Mouse (Mus musculus) heart, embryonic 16.5 days (tissue): Measurements from ENCODE around the gene Arhgef26. TPM values are rescaled to one million over a fixed set of nuclear protein-coding genes. Genes with fewer than 3 reads are reported as not detected.

ENCODE experiments used
- ATAC-seq: fragments of 200-750 bp; cut with Nextera tagmentation; replicated peaks from 2 replicates; pipeline ENCODE4 v1.8.0; 2017; ENCODE audit warnings: moderate number of reproducible peaks; ENCODE audit not compliant: insufficient read depth, low FRiP score; ENCODE audit errors: extremely low read depth
- H3K27ac ChIP-seq: fragments of 300-500 bp; sonication (generic); 2 replicates; pipeline ENCODE4 v1.5.1; 2014; ENCODE audit warnings: mild to moderate bottlenecking, low read length, control low read depth, moderate library complexity
- H3K27me3 ChIP-seq: fragments of 300-500 bp; sonication (generic); 2 replicates; pipeline ENCODE4 v1.6.1; 2014; ENCODE audit warnings: low read length, mixed read lengths; ENCODE audit not compliant: control insufficient read depth, insufficient read depth
- H3K36me3 ChIP-seq: fragments of 300-500 bp; sonication (generic); 2 replicates; pipeline ENCODE4 v1.6.1; 2014; ENCODE audit not compliant: control insufficient read depth, insufficient read depth
- H3K4me1 ChIP-seq: fragments of 300-500 bp; sonication (generic); 2 replicates; pipeline ENCODE4 v1.6.1; 2014; ENCODE audit warnings: low read length, mixed read lengths; ENCODE audit not compliant: control insufficient read depth, insufficient read depth
- H3K4me2 ChIP-seq: fragments of 300-500 bp; sonication (generic); 2 replicates; pipeline ENCODE4 v1.6.1; 2014; ENCODE audit warnings: low read depth, mild to moderate bottlenecking, control low read depth, low read length
- H3K4me3 ChIP-seq: fragments of 300-500 bp; sonication (generic); 2 replicates; pipeline ENCODE4 v1.5.1; 2014; ENCODE audit warnings: mild to moderate bottlenecking, control low read depth, low read length
- H3K9ac ChIP-seq: fragments of 300-500 bp; sonication (generic); 2 replicates; pipeline ENCODE4 v1.6.1; 2014; ENCODE audit warnings: low read length, control low read depth
- H3K9me3 ChIP-seq: fragments of 300-500 bp; sonication (generic); replicated peaks from 2 replicates; pipeline ENCODE4 v1.6.1; 2016; ENCODE audit warnings: low read length; ENCODE audit not compliant: control insufficient read depth
- WGBS: fragments of 180-500 bp; shearing (Covaris S2); extraction: QIAGEN DNeasy Blood & Tissue Kit; methylation state at CpG from one replicate; pipeline ENCODE4 v1.1.7; 2014; 5-methylcytosine and 5-hydroxymethylcytosine counted together
- polyA plus RNA-seq: library from polyadenylated mRNA; unstranded; fragments of >200 nt; fragmentation: Nextera tagmentation; extraction: Ambion mirVana; gene quantifications from 2 replicates; pipeline ENCODE4 v1.2.1, GENCODE M21; 2015

Gene Arhgef26
- 3.4 and 4.8 TPM in 2 replicates for polyA plus RNA-seq

DNA sequence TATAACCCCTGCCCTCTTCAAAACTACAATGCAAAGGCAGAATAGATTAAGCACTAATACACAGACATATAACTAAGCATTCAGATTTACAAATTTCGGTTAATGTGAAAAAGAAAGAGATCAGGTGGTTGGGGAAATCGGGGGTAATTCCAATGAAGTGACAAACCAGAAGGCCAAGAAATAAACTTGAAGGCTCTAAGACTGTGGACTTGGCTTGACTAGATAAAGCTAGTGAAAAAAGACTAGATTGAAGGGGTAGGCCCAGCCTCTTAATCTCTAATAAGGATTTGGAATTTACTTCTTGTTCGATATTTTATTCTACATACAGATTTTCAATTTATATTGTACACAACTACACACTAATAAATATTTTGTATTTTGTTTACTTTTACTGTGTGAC, at the start of gene Arhgef26:
Gene Arhgef26, plus strand, starts transcription at position 301 of the 400 bp plus-strand sequence.
- 81% methylated on average over 3 of the region's 3 CpGs for WGBS
- no peak for ATAC-seq

DNA sequence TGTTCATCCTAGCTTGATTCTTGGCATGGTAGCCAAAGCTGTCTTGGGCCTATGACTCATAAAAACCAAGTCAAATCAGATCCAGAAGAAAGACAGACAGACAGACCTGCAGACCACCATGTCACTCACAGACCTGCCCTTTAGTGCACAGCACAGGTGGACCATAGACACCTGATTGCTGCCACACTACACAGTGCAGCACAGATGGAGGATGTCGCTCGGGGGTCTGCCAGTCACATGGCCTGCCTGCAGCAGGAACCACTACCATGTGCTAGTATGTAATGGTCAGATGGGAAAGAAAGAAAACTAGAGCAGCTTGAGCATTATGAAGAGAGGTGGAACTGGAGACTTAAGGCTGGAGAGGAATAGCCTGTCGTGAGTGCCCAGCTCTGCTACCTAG, 27.7 kb upstream of the Arhgef26 start:
- Histone ChIP-seq H3K36me3 (no peaks in the 10 kb centered on the region), H3K4me1 (no peaks in the 10 kb centered on the region), H3K27me3 (no peaks in the 10 kb centered on the region), H3K9ac (no peak overlapping the region), H3K27ac (no peak overlapping the region), H3K4me2 (no peak overlapping the region), H3K4me3 (no peak overlapping the region), H3K9me3 (no peaks in the 10 kb centered on the region)
- 80% methylated on average over 3 of the region's 3 CpGs for WGBS
- no peak for ATAC-seq

More for the DNA sequence above, at the start of gene Arhgef26:
- Histone ChIP-seq H3K9ac (peak within 1 kb of the TSS; percentile 79), H3K27ac (peak within 1 kb of the TSS; percentile 54), H3K27me3 (peaks cover 7% of the 10 kb centered on the region; the same call in 1 of the 2 replicates), H3K4me3 (peak within 1 kb of the TSS; percentile 66), H3K4me1 (no peaks in the 10 kb centered on the region; the same call in 1 of the 2 replicates), H3K4me2 (peak within 1 kb of the TSS; percentile 96), H3K9me3 (no peaks in the 10 kb centered on the region), H3K36me3 (no peaks in the 10 kb centered on the region)

DNA sequence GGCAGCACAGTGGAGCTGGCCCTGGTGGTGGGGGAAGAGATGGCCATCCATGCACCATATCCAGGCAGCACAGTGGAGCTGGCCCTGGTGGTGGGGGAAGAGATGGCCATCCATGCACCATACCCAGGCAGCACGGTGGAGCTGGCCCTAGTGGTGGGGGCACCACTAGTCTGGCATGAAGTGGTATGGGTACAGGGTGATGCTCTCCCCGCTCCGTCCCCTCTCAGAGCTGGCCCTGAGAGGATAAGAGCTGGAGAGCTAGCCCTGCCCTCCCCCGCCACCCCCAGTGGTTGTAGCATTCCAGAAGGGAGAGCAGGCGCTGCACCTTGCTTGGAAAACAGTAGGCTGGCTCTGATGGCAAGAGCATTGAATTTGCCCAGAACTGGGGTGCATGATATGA, 26.9 kb upstream of the Arhgef26 start:
- Histone ChIP-seq H3K27ac (no peak overlapping the region), H3K9ac (no peak overlapping the region), H3K4me2 (no peak overlapping the region), H3K4me3 (no peak overlapping the region), H3K27me3 (no peaks in the 10 kb centered on the region), H3K4me1 (no peaks in the 10 kb centered on the region), H3K36me3 (no peaks in the 10 kb centered on the region), H3K9me3 (no peaks in the 10 kb centered on the region)
- ATAC-seq: no peak
- WGBS: 75% methylated on average over 5 of the region's 5 CpGs

DNA sequence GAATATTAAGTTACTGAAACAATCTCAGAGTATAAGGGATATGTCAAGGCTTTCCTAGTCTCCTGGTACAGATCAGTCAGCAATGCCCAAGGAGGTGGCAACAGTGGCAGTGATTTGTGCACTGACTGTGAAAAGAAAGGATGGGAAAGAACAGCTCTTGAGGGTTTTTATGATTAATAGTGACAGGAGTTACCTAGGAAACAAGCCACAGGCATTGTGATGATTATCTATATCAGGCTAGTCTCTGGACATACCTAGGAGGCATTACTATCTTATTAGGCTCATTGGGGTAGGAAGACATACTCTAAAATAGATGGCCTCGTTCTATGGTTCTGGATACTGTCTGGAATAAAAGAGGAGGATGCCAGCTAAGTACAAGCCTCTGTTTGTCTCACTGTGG, 13.4 kb upstream of the Arhgef26 start:
- H3K9ac ChIP-seq: no peak overlapping the region
- no peak overlapping the region for H3K4me3 ChIP-seq
- no peak overlapping the region for H3K27ac ChIP-seq
- no peaks in the 10 kb centered on the region for H3K36me3 ChIP-seq
- H3K4me2 ChIP-seq: no peak overlapping the region
- H3K9me3 ChIP-seq: no peaks in the 10 kb centered on the region
- no peaks in the 10 kb centered on the region for H3K4me1 ChIP-seq
- 45% methylated on average over 1 of the region's 1 CpGs for WGBS
- H3K27me3 ChIP-seq: no peaks in the 10 kb centered on the region
- no peak for ATAC-seq

DNA sequence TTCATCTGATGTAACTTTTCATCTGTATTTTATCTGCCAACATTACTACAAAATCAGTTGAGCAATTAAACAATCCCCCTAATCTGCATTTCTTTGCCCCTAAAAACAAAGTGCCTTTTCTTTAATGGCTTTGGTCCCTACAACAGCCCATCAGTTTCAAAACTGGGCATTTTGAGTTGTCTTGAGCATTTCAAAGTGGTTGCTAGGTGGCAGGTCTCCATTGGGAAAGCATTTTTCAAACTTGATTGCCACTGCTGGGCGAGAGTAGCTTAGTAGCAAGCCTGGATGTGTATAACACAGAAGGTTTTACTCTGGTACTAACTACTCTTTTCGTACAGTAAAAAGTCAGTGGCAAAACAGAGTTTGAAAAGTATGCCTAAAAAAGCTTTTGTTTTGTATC, 10.2 kb upstream of the Arhgef26 start:
- Histone ChIP-seq H3K9ac (no peak overlapping the region), H3K27me3 (no peaks in the 10 kb centered on the region), H3K36me3 (no peaks in the 10 kb centered on the region), H3K4me1 (no peaks in the 10 kb centered on the region), H3K9me3 (no peaks in the 10 kb centered on the region), H3K4me2 (no peak overlapping the region), H3K4me3 (no peak overlapping the region), H3K27ac (no peak overlapping the region)
- WGBS: 68% methylated on average over 2 of the region's 2 CpGs
- no peak for ATAC-seq

DNA sequence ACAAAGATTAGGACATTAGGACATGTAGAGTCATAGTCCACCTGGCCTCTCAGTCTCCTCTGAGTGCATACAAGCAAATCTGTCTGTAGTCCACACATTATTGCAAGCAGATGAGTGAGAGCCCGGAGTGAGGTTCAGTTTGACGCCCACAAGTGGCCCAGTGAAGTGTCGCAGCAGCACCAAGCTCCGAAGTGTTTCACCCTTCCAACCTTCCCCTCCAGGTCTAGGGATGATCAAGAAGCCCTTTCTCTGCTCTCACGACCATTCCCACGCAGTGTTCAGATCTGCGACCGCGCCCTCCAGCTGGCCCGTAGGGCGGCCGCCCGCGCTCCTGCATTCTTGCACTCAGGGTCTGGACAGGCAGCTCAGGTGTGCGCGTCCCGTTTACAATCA, 313 bp downstream of the Arhgef26 start:
- Histone ChIP-seq H3K27me3 (peaks cover 7% of the 10 kb centered on the region; the same call in 1 of the 2 replicates), H3K4me3 (peak overlapping the region; percentile 66), H3K27ac (no peak overlapping the region), H3K36me3 (no peaks in the 10 kb centered on the region), H3K9me3 (no peaks in the 10 kb centered on the region), H3K4me2 (peak overlapping the region; percentile 96), H3K4me1 (no peaks in the 10 kb centered on the region; the same call in 1 of the 2 replicates), H3K9ac (peak overlapping the region; percentile 79)
- 2% methylated on average over 17 of the region's 17 CpGs for WGBS
- no peak for ATAC-seq

DNA sequence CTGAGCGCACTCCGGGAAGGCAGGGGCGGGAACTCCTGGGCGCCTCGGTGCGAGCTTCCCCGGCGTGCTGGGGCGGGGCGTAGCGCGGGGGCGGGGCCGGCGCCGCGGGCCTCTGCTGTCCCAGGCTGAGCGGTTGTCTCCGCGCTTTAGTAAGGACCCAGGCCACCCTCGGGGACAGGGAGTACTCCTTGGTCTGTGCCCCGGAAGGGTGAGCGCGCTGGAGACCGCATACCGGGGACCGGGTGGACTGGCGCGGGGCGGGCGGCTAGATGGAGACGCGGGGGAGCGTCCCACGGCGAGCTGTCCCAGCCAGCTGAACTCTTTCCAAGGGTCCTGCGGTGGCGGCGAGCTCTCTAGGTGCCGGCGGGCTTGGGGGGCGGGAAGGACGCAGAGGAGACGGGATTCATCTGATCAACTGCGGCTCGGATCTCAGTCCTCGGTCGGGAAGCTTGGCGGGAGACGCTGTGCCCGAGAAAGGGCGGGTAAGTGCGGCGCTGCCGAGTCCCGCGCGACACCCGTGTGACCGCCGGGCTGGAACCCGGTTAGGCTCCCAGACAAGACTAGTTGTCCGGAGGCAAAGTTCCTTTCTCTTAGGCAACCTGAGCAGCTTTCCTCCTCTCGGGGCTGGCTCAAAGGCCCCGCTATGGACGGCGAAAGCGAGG, 841 bp downstream of the Arhgef26 start:
- H3K4me2 ChIP-seq: peak overlapping the region; percentile 96
- ATAC-seq: peak; percentile 96
- peaks cover 7% of the 10 kb centered on the region; the same call in 1 of the 2 replicates for H3K27me3 ChIP-seq
- under 1% methylated on average over 67 of the region's 68 CpGs for WGBS
- H3K36me3 ChIP-seq: no peaks in the 10 kb centered on the region
- H3K4me1 ChIP-seq: no peaks in the 10 kb centered on the region; the same call in 1 of the 2 replicates
- H3K9ac ChIP-seq: peak overlapping the region; percentile 79
- no peaks in the 10 kb centered on the region for H3K9me3 ChIP-seq
- H3K27ac ChIP-seq: peak overlapping the region; percentile 54
- H3K4me3 ChIP-seq: peak overlapping the region; percentile 66

DNA sequence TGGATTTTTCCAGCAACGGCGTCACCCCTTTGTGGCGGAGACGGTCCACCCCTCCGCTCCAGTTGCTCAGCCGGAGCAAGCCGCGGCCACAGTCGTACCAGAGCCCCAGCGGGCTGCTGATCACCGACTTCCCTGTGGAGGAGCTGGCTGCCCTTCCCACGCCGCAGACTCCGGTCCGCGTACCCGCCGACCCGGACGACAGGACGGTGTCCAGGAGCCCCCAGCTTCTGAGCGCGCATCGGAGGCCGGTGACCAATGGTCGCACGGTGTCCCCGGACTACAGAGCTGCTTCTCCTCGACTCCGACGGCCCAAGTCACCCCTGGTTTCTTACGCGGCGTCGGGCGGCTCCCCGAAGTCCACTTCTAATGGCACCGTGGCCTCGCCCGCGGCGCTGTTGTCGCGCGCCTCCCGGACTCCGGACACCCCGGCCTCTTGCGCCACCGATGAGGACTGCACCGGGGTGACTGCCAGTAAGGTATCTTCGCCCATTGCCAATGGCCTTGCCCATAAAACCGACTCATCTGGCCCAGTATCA, 1.4 kb downstream of the Arhgef26 start:
- WGBS: under 1% methylated on average over 53 of the region's 53 CpGs
- peaks cover 7% of the 10 kb centered on the region; the same call in 1 of the 2 replicates for H3K27me3 ChIP-seq
- no peaks in the 10 kb centered on the region for H3K36me3 ChIP-seq
- peak; percentile 28; the same call in 1 of the 2 replicates for ATAC-seq
- H3K4me3 ChIP-seq: peak overlapping the region; percentile 66
- no peaks in the 10 kb centered on the region for H3K9me3 ChIP-seq
- H3K4me2 ChIP-seq: peak overlapping the region; percentile 96
- H3K9ac ChIP-seq: peak overlapping the region; percentile 79
- peak overlapping the region; percentile 54 for H3K27ac ChIP-seq
- no peaks in the 10 kb centered on the region; the same call in 1 of the 2 replicates for H3K4me1 ChIP-seq

DNA sequence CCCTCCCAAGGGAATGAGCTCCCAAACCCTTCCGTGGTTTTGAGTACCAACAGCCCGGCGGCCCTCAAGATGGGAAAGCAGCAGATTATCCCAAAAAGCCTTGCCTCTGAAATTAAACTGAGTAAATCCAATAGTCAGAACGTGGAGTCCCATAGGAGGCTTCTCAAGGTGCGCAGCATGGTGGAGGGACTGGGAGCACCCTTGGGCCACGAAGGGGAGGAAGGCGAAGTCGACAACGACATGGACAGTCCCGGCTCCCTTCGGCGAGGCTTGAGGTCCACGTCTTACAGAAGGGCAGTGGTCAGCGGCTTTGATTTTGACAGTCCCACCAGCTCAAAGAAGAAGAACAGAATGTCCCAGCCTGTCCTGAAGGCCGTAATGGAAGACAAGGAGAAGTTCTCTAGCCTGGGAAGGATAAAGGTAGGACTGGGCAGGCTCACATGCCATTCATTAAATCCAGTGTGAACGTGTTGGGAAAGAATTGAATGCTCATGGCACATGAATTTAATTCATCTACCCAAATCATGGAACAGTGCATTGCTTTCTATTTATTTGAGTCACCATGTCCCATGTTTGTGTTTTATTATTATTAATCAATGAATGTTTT, 2.1 kb downstream of the Arhgef26 start:
- Histone ChIP-seq H3K9me3 (no peaks in the 10 kb centered on the region), H3K4me1 (no peaks in the 10 kb centered on the region; the same call in 1 of the 2 replicates), H3K4me3 (peak overlapping the region; percentile 66), H3K9ac (peak overlapping the region; percentile 79), H3K27ac (no peak overlapping the region), H3K4me2 (peak overlapping the region; percentile 96), H3K27me3 (peaks cover 7% of the 10 kb centered on the region; the same call in 1 of the 2 replicates), H3K36me3 (no peaks in the 10 kb centered on the region)
- WGBS: 19% methylated on average over 16 of the region's 16 CpGs
- ATAC-seq: no peak
